Mouse (Mus musculus) neural tube, embryonic 13.5 days (tissue): Measurements from ENCODE around the gene Ccnq. TPM values are rescaled to one million over a fixed set of nuclear protein-coding genes. Genes with fewer than 3 reads are reported as not detected.

Experiments used
- ATAC-seq: fragments of 200-750 bp; cut with Nextera tagmentation; 2 replicates; pipeline ENCODE4 v1.8.0; 2017; ENCODE audit warnings: low read depth, mild to moderate bottlenecking, moderate TSS enrichment, moderate library complexity
- H3K27ac ChIP-seq: fragments of 300-500 bp; sonication (generic); replicated peaks from 2 replicates; pipeline ENCODE4 v1.5.1; 2015; ENCODE audit warnings: moderate library complexity, mild to moderate bottlenecking, inconsistent platforms
- H3K27me3 ChIP-seq: fragments of 300-500 bp; sonication (generic); 2 replicates; pipeline ENCODE4 v1.6.1; 2015; ENCODE audit warnings: mild to moderate bottlenecking, inconsistent platforms
- H3K36me3 ChIP-seq: fragments of 300-500 bp; sonication (generic); 2 replicates; pipeline ENCODE4 v1.6.1; 2015; ENCODE audit warnings: mild to moderate bottlenecking, inconsistent platforms
- H3K4me1 ChIP-seq: fragments of 300-500 bp; sonication (generic); replicated peaks from 2 replicates; pipeline ENCODE4 v1.6.1; 2015; ENCODE audit warnings: inconsistent platforms
- H3K4me2 ChIP-seq: fragments of 300-500 bp; sonication (generic); 2 replicates; pipeline ENCODE4 v1.6.1; 2015; ENCODE audit warnings: inconsistent platforms, mild to moderate bottlenecking, moderate library complexity
- H3K4me3 ChIP-seq: fragments of 300-500 bp; sonication (generic); 2 replicates; pipeline ENCODE4 v1.5.1; 2015; ENCODE audit warnings: mild to moderate bottlenecking, inconsistent platforms
- H3K9ac ChIP-seq: fragments of 300-500 bp; sonication (generic); 2 replicates; pipeline ENCODE4 v1.6.1; 2015; ENCODE audit warnings: moderate library complexity, mild to moderate bottlenecking, inconsistent platforms
- H3K9me3 ChIP-seq: fragments of 300-500 bp; sonication (generic); 2 replicates; pipeline ENCODE4 v1.6.1; 2016; ENCODE audit warnings: inconsistent platforms
- WGBS: fragments of 180-500 bp; shearing (Covaris S2); methylation state at CpG from one replicate; pipeline ENCODE4 v1.1.7; 2015; 5-methylcytosine and 5-hydroxymethylcytosine counted together
- polyA plus RNA-seq: library from polyadenylated mRNA; unstranded; fragments of >200 nt; fragmentation: Nextera tagmentation; extraction: Ambion mirVana; gene quantifications from 2 replicates; pipeline ENCODE4 v1.2.1, GENCODE M21; 2015

Ccnq gene
- 33.3 and 36.0 TPM in 2 replicates for polyA plus RNA-seq

- H3K27ac ChIP-seq = peak within 1 kb of the TSS; percentile 83
- WGBS = 11% methylated on average over 59 of the region's 59 CpGs
Observed at GRCm38 (mm10) chr11:78750885-78751842, at the start of gene Ccnq. Gene Ccnq, minus strand, starts transcription at chr11:78751729.

GRCm38 (mm10) chr11:78801094-78801493 lies 49.6 kb upstream of the Ccnq start:
- Histone ChIP-seq H3K4me3 (no peak overlapping the region), H3K4me1 (peaks cover 14% of the 10 kb centered on the region), H3K27ac (no peak overlapping the region), H3K9me3 (no peaks in the 10 kb centered on the region), H3K9ac (no peak overlapping the region), H3K36me3 (no peaks in the 10 kb centered on the region), H3K27me3 (no peaks in the 10 kb centered on the region; the same call in 1 of the 2 replicates), H3K4me2 (no peak overlapping the region)
- no peak for ATAC-seq
- WGBS = 89% methylated on average over 4 of the region's 4 CpGs

More at GRCm38 (mm10) chr11:78750885-78751842, at the start of gene Ccnq:
- H3K4me2 ChIP-seq = peak within 1 kb of the TSS; percentile 82
- peak within 1 kb of the TSS; percentile 80 for H3K9ac ChIP-seq
- ATAC-seq = peak; percentile 89
- no peaks in the 10 kb centered on the region for H3K27me3 ChIP-seq
- no peaks in the 10 kb centered on the region for H3K36me3 ChIP-seq
- H3K4me3 ChIP-seq = peak within 1 kb of the TSS; percentile 65
- peaks cover 20% of the 10 kb centered on the region for H3K4me1 ChIP-seq
- no peaks in the 10 kb centered on the region for H3K9me3 ChIP-seq

- Histone ChIP-seq H3K27me3 (no peaks in the 10 kb centered on the region), H3K4me3 (no peak overlapping the region), H3K9me3 (no peaks in the 10 kb centered on the region), H3K27ac (no peak overlapping the region), H3K4me2 (no peak overlapping the region), H3K4me1 (peaks cover 27% of the 10 kb centered on the region), H3K36me3 (no peaks in the 10 kb centered on the region), H3K9ac (no peak overlapping the region)
- WGBS = 84% methylated on average over 10 of the region's 10 CpGs
- ATAC-seq = no peak
Observed at GRCm38 (mm10) chr11:78796072-78796729, 44.7 kb upstream of the Ccnq start.

GRCm38 (mm10) chr11:78793116-78793515 lies 41.6 kb upstream of the Ccnq start:
- Histone ChIP-seq H3K27me3 (no peaks in the 10 kb centered on the region), H3K36me3 (no peaks in the 10 kb centered on the region), H3K27ac (no peak overlapping the region), H3K4me2 (peak overlapping the region; percentile 39; the same call in 1 of the 2 replicates), H3K4me3 (no peak overlapping the region), H3K9me3 (no peaks in the 10 kb centered on the region), H3K9ac (no peak overlapping the region), H3K4me1 (peaks cover 37% of the 10 kb centered on the region)
- ATAC-seq = no peak
- WGBS = 77% methylated on average over 11 of the region's 11 CpGs

GRCm38 (mm10) chr11:78792465-78792864 lies 40.9 kb upstream of the Ccnq start:
- Histone ChIP-seq H3K4me1 (peaks cover 37% of the 10 kb centered on the region), H3K36me3 (no peaks in the 10 kb centered on the region), H3K9ac (no peak overlapping the region), H3K4me2 (peak overlapping the region; percentile 39), H3K27ac (peak overlapping the region; percentile 94), H3K27me3 (no peaks in the 10 kb centered on the region), H3K9me3 (no peaks in the 10 kb centered on the region), H3K4me3 (no peak overlapping the region)
- peak; percentile 34 for ATAC-seq
- WGBS = 17% methylated on average over 11 of the region's 11 CpGs

GRCm38 (mm10) chr11:78792055-78792454 lies 40.5 kb upstream of the Ccnq start:
- no peak overlapping the region for H3K4me3 ChIP-seq
- H3K4me2 ChIP-seq = peak overlapping the region; percentile 39
- no peaks in the 10 kb centered on the region for H3K36me3 ChIP-seq
- ATAC-seq = peak; percentile 64
- H3K9me3 ChIP-seq = no peaks in the 10 kb centered on the region
- H3K27me3 ChIP-seq = no peaks in the 10 kb centered on the region
- 16% methylated on average over 5 of the region's 5 CpGs for WGBS
- peaks cover 37% of the 10 kb centered on the region for H3K4me1 ChIP-seq
- H3K27ac ChIP-seq = peak overlapping the region; percentile 94
- peak overlapping the region; percentile 32; the same call in 1 of the 2 replicates for H3K9ac ChIP-seq

- Histone ChIP-seq H3K4me2 (peak overlapping the region; percentile 39), H3K27ac (peak overlapping the region; percentile 94), H3K9ac (peak overlapping the region; percentile 32; the same call in 1 of the 2 replicates), H3K27me3 (no peaks in the 10 kb centered on the region), H3K4me1 (peaks cover 39% of the 10 kb centered on the region), H3K36me3 (no peaks in the 10 kb centered on the region), H3K4me3 (no peak overlapping the region), H3K9me3 (no peaks in the 10 kb centered on the region)
- ATAC-seq = peak; percentile 74
- WGBS = 21% methylated on average over 4 of the region's 4 CpGs
Observed at GRCm38 (mm10) chr11:78791582-78791981, 40.1 kb upstream of the Ccnq start.

GRCm38 (mm10) chr11:78789370-78790060 lies 38.0 kb upstream of the Ccnq start:
- Histone ChIP-seq H3K4me1 (peaks cover 50% of the 10 kb centered on the region), H3K4me3 (no peak overlapping the region), H3K27ac (0 out of 2 replicates have a peak overlapping the region, but pooled peaks have one; percentile 10), H3K27me3 (no peaks in the 10 kb centered on the region), H3K36me3 (no peaks in the 10 kb centered on the region), H3K9ac (no peak overlapping the region), H3K9me3 (no peaks in the 10 kb centered on the region), H3K4me2 (no peak overlapping the region)
- 56% methylated on average over 11 of the region's 11 CpGs for WGBS
- ATAC-seq = no peak

- no peaks in the 10 kb centered on the region for H3K27me3 ChIP-seq
- H3K4me2 ChIP-seq = no peak overlapping the region
- peaks cover 38% of the 10 kb centered on the region for H3K4me1 ChIP-seq
- WGBS = 12% methylated on average over 7 of the region's 7 CpGs
- H3K9me3 ChIP-seq = no peaks in the 10 kb centered on the region
- H3K36me3 ChIP-seq = no peaks in the 10 kb centered on the region
- peak overlapping the region; percentile 30; the same call in 1 of the 2 replicates for H3K27ac ChIP-seq
- H3K4me3 ChIP-seq = no peak overlapping the region
- peak; percentile 84 for ATAC-seq
- H3K9ac ChIP-seq = no peak overlapping the region
Observed at GRCm38 (mm10) chr11:78786013-78786431, 34.5 kb upstream of the Ccnq start.

GRCm38 (mm10) chr11:78782791-78783347 lies 31.3 kb upstream of the Ccnq start:
- no peak for ATAC-seq
- Histone ChIP-seq H3K36me3 (no peaks in the 10 kb centered on the region), H3K4me2 (no peak overlapping the region), H3K27ac (no peak overlapping the region), H3K27me3 (no peaks in the 10 kb centered on the region), H3K4me3 (no peak overlapping the region), H3K4me1 (peaks cover 36% of the 10 kb centered on the region), H3K9me3 (no peaks in the 10 kb centered on the region), H3K9ac (no peak overlapping the region)
- 69% methylated on average over 9 of the region's 9 CpGs for WGBS

GRCm38 (mm10) chr11:78782326-78782725 lies 30.8 kb upstream of the Ccnq start:
- Histone ChIP-seq H3K4me2 (no peak overlapping the region), H3K9ac (no peak overlapping the region), H3K4me1 (peaks cover 41% of the 10 kb centered on the region), H3K4me3 (no peak overlapping the region), H3K27ac (no peak overlapping the region), H3K9me3 (no peaks in the 10 kb centered on the region), H3K27me3 (no peaks in the 10 kb centered on the region), H3K36me3 (no peaks in the 10 kb centered on the region)
- ATAC-seq = no peak
- 82% methylated on average over 5 of the region's 5 CpGs for WGBS
